Mouse (Mus musculus) gastrocnemius, postnatal 14 days (tissue): Measurements from ENCODE around the gene Ppat. TPM values are rescaled to one million over a fixed set of nuclear protein-coding genes. Genes with fewer than 3 reads are reported as not detected.
"Not testable (repeated sequence)": the region's sequence is repeated elsewhere in the genome, so short reads cannot be mapped to it uniquely, and the experiment has no call there.

ENCODE experiments used
- DNase-seq: peaks from one replicate; pipeline ENCODE4 v3.0.0; 2021; ENCODE audit warnings: mixed read lengths
- intact Hi-C: fragments of 180-260 bp; cut with DNase I; formaldehyde crosslinking; loops from one replicate; pipeline ENCODE4 v1.15.1; 2025; ENCODE audit warnings: low total_unique reads
- long read RNA-seq, 2 experiments: library from polyadenylated mRNA; stranded (forward); transcript quantifications; one replicate each; pipeline ENCODE4 v2.0.0; 2021
- total RNA-seq, 2 experiments: library from RNA; stranded (reverse); gene quantifications; 2 replicates each; pipeline ENCODE4 v1.2.3; 2021

Gene Ppat
- total RNA-seq = 10 to 100 TPM; 22.0 to 29.8 TPM
- long read RNA-seq, experiment 1, transcript Ppat-202 (11 exons, 3,981 nt) = major isoform, 20 of 32 reads
- long read RNA-seq, experiment 1, partial matches to known transcripts = 9 of 32 reads
- long read RNA-seq, experiment 1, other reads (novel, unspliced or antisense) = 3 of 32 reads
- long read RNA-seq, experiment 2, transcript Ppat-202 (11 exons, 3,981 nt) = major isoform, 33 of 49 reads
- long read RNA-seq, experiment 2, partial matches to known transcripts = 12 of 49 reads
- long read RNA-seq, experiment 2, other reads (novel, unspliced or antisense) = 4 of 49 reads

DNA sequence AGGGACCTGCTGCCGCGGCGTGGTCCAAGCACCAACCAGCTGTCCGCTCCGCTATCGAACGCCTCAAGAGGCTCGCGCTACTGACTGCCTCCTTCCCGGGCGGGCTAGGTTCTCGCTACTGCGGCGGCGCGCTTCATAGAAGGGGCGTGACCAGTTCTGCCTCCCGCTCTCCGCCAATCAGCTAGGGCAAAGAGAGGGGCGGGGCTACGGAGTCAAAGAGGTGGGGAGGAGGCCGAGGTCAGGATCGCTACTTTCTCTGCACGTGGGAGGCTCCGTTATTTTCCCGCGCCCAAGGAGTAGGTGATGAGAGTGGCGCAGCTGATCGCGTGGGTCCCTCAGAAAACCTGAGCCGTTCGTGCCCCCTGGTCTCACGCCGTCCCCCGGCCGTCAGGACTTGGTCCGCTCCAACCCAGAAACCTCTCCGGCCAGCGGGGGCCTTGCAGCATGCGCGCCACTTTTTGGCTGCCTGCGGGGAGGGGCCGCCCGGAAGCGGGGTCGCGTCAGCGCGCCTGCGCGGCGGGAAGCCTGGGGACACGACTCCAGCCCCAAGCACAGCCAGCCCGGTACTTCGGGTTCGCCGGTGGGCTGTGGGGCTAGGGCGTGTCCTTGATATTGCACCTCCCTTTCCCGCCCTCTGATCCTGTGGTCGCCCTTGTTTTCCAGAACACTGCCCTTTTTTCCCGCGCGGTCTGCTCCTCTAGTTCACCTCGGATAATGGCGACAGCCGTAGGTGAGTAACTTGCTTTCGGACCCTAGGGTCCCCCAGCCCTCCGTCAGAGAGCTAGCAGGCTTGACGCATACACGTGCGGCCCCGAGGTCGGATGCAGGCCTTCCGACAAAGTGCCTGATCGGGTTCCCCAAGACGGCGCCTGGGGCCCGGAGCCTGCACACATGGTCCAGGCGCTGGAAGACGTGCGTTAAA lies at the start of gene Ppat, which contains the start of gene Paics:
TSS of gene Ppat (minus strand) at position 473 of the 922 bp plus-strand sequence.
TSS of gene Paics (plus strand) at position 202 of the 922 bp plus-strand sequence.
- intact Hi-C loops = no loop called here
- DNase-seq = peak; percentile 99

DNA sequence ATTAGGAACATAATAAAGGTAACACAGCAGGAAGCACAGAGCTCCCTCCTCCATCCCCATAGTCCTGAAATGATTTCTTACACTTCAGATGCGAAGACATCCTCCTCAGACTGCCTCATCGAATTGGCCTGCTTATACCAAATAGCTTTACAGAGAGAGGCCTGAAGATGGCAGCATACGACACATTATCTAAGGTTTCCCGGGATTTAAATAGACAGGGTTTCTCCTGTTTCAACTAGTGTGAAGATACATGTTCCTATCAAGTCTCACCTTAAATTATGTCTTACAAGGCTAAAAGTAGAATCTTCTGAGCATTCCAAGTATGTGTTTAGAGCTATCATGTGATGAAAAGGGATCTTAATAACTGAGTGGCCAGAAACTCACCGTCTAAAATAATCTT lies 47.0 kb upstream of the Ppat start:
- no peak for DNase-seq
- intact Hi-C loops = no loop called here

DNA sequence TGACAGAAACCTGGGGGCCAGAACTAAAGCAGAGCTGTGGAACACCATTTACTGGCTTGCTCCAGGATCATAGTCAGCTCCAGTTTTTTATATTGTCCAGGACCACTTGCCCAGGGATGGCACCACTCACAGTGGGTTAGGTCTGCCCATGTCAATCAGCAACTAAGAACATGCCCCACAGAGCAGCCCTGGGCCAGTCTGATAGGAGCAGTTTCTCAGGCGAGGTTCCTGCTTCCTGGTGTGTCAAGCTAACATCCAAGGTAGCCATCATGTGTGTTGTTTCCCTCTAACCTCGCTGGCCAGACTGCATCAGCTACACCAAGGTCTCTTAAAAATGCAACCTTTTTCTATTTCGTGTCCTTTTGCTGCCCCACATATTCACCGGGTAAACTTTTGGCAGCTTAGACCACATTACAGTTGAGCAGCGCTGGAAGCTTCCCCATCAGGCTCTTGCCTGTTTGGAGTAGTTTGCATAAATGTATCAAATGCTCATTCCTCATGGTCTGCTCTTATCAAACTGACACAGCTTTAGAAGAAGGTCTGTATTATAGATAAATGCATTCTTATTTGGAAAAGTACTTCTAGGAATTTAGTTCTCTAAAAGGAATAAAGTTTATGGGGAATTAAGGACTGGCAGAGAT lies 41.9 kb upstream of the Ppat start:
- intact Hi-C loops = no loop called here
- no peak for DNase-seq

DNA sequence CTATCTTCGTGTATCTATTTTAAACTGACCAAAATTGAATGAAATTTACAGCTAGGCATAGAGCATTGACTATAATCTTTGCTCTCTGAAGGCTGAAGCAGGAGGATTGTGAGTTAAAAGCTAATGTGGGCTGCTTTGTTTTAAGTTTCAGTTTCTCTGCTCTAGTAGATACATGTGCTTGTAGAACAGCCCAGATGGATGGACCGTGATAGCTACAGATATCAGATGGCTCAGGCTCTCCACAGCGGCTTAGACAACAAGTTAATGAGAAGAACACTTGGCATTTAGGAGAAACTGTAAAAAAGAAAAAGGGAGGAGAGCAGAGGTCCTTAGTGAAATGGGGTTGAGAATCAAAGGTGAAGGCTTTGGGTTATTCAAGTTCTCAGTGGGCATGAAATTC lies 39.4 kb upstream of the Ppat start:
- no peak for DNase-seq
- intact Hi-C loops = no loop called here

DNA sequence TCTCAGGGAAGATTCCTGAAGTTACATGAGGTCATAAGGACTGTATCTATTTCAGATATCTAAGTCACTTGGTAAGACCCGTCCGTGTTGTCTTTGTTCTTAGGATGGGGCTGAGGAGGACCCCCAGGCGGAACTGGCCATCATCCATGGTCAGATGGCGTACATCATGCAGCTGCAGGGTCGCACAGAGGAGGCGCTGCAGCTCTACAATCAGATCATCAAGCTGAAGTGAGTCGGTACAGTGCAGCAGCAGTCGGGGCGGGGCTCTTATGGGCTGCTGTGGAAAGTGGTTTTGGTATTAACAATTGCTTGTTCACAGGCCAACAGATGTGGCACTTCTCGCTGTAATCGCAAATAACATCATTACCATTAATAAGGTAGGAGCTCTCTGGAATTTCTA lies 32.6 kb upstream of the Ppat start:
- intact Hi-C loops = no loop called here
- no peak for DNase-seq

DNA sequence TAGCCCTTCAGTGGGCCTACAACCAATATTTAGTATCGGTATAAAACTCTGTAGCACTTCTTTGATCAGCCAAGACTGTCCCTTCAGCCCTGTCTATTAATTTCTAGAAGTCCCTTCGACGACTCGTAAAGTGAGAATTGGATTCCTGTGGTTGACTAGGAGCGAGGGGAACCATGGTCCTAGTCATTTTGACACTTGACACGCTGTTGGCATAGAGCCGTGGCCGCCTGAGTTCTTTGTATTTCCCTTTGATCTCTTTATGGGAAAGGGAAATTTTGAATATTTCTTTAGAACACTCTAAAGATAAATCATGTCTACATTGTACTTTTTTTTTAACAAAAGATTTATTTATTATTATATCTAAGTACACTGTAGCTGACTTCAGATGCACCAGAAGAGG lies 24.4 kb upstream of the Ppat start:
- intact Hi-C loops = no loop called here

DNA sequence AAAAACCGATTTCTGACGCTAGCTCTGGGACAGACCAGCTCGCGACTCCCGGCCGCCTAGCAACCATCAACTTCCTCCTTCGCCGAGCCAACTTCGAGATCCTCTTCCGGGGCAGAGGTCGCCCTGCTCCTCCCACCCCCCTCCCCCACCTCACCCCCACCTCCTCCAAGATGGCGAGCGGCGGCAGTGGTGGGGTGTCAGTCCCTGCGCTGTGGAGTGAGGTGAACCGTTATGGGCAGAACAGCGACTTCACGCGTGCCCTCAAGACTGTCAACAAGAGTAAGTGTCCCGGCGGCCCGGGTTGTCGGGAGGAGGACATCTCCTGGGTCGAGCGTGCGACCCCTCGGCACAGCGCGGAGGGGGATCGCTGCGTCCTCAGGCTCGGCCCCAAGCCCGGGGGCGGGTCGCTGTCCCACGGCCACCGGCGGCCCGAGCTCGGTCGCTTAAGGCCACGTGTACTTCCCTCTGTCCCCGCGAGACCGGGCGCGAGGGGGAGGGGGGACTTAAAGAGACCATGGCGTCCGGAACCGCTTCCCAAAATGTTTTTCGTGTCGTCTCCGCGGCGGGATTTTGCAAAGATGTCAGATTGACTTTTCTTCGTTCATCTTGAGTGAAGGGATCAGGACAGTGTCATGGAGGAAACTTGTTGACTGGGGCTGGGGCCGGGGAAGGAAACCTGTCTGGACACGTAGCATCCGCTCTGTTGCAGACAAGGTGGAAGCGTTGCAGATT lies 23.3 kb upstream of the Ppat start, which contains the start of gene Srp72:
TSS of gene Srp72 (plus strand) at position 130 of the 732 bp plus-strand sequence.
- intact Hi-C loops = no loop called here

More for the DNA sequence above, 24.4 kb upstream of the Ppat start:
- DNase-seq = no peak

DNA sequence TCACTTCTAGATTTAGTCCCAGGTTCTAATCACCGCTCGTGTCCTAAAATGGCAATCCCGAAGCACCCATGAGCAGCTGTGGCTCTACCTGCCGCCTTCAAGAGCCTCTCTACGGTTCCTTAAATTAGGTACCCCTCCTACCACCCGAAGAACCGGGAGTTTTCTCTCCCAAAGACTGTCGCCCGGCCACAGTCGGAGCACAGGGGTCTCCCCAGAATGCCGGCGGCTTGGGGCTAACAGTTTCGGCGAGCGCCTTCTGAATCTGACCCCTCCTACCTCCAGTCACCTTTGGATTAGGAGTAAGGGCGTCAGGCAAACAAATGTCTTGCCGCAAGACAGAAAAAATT lies 22.8 kb upstream of the Ppat start:
- intact Hi-C loops = no loop called here

More for the DNA sequence above, 23.3 kb upstream of the Ppat start, which contains the start of gene Srp72:
- peak; percentile 88 for DNase-seq

DNA sequence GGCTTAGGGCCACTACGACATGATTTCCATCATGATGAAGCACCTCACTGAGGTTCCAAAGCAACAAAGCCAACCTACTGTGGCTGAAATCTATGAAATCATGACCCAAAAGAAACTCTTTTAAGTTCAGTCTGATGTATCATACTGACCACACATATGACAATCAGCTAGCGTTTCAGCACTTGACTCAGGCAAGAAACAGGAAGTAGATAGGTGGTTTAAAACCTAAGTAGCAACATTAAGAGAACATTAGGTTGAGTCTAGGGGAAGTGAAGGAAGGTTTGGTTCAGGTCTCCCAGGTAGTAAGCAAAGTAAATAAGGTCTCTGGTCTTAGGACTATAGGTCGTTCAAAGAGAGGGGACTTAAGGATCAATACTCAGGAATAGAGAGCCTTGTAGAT lies 22.1 kb upstream of the Ppat start:
- intact Hi-C loops = no loop called here
- DNase-seq = no peak

More for the DNA sequence above, 22.8 kb upstream of the Ppat start:
- DNase-seq = no peak

DNA sequence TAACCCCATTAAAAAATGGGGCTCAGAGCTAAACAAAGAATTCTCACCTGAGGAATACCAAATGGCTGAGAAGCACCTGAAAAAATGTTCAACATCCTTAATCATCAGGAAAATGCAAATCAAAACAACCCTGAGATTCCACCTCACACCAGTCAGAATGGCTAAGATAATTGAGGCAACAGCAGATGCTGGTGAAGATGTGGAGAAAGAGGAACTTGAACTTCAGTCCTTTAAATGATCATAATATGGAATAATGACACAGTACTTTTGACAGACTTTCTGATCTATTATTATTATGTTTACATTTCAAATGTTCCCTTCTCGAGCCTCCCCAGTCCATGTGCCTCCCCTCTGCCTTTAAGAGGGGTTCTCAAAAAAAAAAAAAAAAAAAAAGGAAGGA lies 19.7 kb upstream of the Ppat start:
- intact Hi-C loops, DNase-seq: not testable (repeated sequence)

DNA sequence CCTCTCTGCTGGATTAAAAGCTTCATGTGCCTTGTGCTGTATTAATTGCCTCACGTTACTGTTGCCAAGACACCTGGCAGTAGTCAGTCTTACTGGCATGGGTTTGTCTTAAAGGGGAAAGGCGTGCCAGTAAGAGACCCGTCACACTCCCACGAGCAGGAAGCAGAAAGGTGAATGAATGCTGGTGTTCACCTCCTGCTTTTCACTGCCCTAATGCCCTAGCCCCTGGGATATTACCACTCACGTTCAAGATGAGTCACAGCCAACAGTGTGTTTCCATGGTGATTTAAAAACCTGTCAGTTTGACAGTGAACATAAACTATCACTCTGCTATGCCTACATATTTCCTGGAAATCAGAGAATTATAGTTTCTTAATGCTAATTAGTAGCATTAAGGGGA lies 17.9 kb upstream of the Ppat start:
- intact Hi-C loops = no loop called here
- no peak for DNase-seq

DNA sequence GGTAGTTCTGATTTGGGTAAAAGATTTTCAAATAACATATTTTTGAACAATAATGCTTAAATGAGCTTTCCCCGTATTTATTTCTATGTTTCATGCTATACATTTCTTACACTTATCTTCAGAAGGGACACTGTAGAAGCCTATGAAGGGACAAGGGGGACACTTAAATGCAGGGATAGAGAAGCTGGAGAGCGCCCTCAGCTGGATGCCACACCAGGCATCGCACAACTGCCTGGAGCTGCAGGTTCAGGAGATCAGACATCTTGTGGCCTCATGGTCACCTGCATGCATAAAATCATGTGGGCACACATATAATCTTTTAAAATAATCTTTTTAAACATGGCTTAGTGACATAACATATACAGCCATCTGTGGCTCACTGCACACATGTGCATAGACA lies 13.3 kb upstream of the Ppat start:
- intact Hi-C loops = no loop called here
- no peak for DNase-seq

DNA sequence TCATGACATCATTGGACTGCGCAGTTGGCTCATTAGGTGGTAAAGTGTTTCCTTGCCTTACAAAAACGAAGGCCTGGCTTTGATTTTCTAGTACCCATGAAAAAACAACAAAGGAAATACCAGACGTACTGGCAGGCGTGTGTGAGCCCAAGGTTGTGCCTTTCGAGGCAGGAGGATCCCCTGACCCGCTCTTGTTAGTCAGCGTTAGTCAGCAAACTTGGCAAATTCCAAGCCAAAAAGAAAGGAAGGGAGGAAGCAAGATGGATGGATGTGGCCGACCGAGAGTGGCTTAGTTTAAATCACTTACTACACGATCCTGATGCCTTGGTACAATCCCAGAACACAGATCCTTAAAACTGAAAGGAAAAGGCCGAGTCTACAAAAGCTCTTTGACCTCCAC lies 11.2 kb upstream of the Ppat start:
- DNase-seq = no peak
- intact Hi-C loops = no loop called here

DNA sequence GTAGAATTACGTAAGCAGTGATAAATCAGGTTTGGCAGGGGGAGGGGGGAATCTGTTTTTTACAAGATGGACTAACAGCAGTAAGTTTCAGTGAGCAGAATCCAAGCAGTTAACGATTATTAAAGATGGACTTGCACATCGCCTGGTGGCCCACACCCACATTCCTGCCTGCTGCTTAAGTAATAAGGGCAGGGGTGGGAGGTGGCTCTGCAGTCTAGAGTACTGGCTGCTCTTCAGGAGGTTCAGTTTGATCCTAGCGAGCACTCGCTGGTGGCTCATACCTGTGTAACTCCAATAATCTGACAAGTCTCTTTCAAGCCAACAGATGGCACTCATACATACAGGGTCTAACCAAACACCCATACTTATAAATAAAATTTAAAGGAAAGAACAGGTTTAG lies 8.2 kb upstream of the Ppat start:
- intact Hi-C loops = no loop called here
- no peak for DNase-seq

DNA sequence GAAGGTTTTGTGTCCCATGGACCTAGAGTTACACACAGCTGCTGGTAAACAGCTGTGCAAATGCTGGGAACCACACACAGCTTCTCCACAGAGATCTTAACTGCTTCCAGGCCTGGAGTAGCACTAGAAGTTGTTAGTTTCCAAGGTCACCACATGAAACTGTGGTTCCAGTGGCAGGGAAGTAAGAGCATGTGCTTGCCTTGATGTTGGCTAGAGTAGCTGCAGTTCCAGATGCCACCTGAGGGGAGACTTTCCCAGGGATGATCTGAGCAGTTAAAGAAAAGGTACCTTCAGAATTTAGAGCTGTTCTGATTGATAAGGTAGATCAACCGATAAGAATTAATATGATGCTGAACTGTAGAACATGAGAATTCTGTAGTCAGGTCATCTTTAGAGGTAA lies 6.6 kb upstream of the Ppat start:
- no peak for DNase-seq
- intact Hi-C loops = no loop called here

DNA sequence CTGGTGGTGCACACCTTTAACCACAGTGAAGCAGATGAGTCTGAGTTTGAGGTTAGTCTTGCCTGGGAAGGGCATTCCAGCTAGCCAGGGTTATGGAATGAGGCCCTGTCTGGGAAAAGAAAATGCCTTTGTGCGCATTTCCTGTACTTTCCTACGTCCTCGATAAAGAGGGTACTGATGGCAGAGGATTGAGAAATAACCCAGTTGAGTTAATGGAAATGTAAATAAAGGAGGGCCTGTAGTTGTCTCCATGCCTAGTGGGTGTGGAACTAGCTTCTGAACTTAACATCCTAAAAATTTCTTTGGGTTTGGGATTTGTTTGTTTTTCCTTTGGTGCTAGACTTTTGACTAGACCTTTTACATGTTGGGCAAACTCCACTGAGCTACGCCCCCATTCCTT lies 4.1 kb upstream of the Ppat start:
- intact Hi-C loops = no loop called here
- DNase-seq = no peak

DNA sequence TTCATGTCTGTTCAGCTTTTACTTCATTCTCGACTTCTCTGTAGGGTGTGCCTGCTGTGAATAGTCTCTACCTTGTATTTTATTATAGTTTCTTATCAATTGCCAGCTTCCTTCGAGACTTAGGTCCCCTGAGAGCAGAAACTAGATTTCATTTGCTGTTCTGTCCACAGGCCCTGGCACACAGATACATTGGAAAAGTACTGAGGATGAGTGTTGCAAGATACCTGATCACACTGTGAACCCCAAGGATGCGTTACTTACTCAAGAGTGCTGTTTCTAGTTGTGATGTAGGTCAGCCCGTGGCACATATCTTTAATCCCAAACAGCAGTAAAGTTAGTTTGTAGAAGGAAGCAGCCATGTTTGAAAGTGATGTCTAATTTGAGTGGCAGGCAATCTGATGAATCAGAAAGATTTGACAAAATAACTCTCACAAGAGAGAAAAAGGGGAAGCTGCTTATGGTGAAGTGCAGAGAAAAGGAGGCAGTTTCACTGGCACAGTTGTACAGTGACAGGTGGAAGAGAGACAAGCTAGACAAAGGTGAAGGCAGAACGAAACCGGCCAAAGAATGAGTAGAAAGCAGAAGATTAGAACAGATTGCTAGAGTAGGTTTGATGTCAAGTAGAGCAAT lies 3.0 kb upstream of the Ppat start:
- intact Hi-C loops = no loop called here
- DNase-seq = no peak

DNA sequence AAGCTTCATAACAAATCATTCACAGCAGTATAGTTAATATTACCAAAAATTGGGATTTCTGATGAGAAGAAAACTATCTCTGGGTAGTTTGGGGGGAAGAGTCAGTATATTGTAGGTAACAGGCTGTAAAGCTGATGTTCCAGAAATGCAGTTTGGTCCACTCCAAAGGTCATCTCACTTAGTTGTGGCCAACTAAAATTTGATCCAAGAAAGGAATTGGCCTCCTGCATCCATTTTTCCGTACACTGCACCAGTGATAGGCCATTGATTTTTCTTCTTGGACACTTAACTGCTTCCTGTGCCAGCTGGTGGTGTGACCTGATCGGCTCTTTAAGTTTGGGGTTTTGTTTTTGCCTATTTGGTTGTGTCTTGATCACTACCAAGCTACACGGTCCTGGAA lies 2.4 kb upstream of the Ppat start:
- intact Hi-C loops = no loop called here
- no peak for DNase-seq
